Mouse (Mus musculus): ENCODE measurements around the gene Fignl1. TPM values are rescaled to one million over a fixed set of nuclear protein-coding genes. Genes with fewer than 3 reads are reported as not detected.

Gene Fignl1
- polyA plus RNA-seq, 1 experiment: 3.8 TPM

Other genes starting within 250 kb of the Fignl1 start
- gene 4930512M02Rik, start 181.1 kb downstream of the Fignl1 start, polyA plus RNA-seq (2012; fragmentation: generic; extraction: Trizol): not detected
- gene Ikzf1, start 124.0 kb downstream of the Fignl1 start, polyA plus RNA-seq (2012; fragmentation: generic; extraction: Trizol): 0.19 TPM
- gene Ddc, start 89.2 kb upstream of the Fignl1 start, polyA plus RNA-seq (2012; fragmentation: generic; extraction: Trizol): 7.5 TPM
- 0.59 TPM for gene Grb10, start 229.7 kb upstream of the Fignl1 start, polyA plus RNA-seq (2012; fragmentation: generic; extraction: Trizol)

All from myocyte (in vitro differentiated cells).